Mouse (Mus musculus): ENCODE data around the gene Fsip1. TPM values are rescaled to one million over a fixed set of nuclear protein-coding genes. Genes with fewer than 3 reads are reported as not detected.
"Not testable (repeated sequence)": the region's sequence is repeated elsewhere in the genome, so short reads cannot be mapped to it uniquely, and the experiment has no call there.

Gene Fsip1
- total RNA-seq, 1 experiment from 2014 or later = 3.1 TPM

DNA sequence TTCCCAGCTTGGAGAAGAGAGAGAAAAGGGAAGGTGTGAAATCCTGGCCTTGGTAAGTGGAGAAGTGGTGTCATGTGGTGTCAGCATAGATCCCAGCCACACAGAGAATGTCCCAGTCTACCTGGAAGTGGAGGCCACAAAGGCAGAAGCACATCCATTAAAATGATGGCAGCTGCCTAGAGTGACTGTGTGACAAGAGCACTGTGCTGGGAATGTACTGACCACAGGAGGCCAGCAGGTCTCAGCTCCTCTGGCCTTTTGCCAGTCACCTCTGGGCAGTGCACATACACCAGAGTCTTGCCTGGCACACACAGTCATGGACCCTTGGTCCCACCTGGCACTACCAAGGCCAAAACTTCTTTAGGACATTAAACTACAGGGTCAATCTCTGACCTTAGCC, 54.8 kb downstream of the Fsip1 start:
- no peak for ATAC-seq (ENCODE audit: extremely low read depth, insufficient number of reproducible peaks, low FRiP score, poor library complexity, severe bottlenecking)

DNA sequence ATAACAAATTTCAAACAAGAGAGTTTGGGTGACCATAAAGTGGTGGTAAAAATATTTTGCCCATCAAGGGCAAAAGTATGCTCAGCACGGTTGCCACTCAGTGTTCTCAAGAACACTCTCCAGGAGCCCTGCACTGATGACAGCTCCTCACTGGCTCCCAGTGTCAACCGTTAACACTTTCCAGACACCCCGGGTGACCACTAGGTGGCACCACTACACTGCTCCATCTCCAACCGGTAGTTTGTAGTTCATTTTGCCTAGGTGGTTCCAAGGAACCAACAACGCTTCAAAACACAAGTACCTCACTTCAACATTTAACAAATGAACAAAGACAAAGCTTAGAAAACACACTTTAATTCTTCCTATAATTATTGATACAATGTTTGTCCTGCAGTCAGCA, 56.9 kb downstream of the Fsip1 start:
- ATAC-seq (ENCODE audit: extremely low read depth, insufficient number of reproducible peaks, low FRiP score, poor library complexity, severe bottlenecking) = peak; percentile 87

DNA sequence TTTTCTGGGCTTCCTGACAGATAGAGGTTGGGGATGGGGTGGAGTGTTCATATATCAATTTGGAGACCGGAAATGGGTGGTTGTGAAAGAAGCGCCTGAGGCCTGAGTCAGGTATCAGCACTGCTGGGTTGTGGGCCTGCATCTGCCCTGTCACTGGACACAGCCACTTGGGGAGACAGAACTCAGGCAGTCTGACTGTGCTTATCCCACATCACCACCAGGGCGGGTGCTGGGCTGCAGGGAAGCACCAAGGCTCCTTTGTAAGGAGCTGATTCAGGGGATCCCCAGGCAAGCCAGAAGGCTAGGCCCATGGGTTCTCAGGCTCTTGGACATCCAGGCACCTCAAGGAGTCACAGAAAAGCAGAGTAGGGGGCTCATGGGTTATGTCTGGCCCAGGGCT, 59.8 kb downstream of the Fsip1 start:
- ATAC-seq (ENCODE audit: extremely low read depth, insufficient number of reproducible peaks, low FRiP score, poor library complexity, severe bottlenecking) = no peak

DNA sequence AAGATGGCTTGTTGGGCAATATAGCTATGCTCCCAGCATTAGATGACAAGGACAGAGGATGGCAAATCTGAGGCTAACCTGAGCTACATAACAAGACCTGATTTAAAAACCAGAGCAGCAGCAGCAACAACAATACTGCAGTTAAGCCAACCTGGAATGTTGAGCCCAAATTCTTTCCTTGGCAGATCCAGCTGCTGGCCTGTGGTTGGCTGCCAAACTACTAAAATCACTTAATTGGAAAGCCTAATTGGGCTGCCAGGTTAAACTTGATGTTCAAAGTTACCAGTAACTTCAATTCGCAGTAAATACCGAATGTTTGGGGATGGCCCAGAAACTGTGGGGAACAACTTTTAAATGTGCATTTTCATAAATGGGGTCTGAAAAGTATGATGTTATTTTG, 74.6 kb downstream of the Fsip1 start:
- ATAC-seq (ENCODE audit: extremely low read depth, insufficient number of reproducible peaks, low FRiP score, poor library complexity, severe bottlenecking) = no peak

DNA sequence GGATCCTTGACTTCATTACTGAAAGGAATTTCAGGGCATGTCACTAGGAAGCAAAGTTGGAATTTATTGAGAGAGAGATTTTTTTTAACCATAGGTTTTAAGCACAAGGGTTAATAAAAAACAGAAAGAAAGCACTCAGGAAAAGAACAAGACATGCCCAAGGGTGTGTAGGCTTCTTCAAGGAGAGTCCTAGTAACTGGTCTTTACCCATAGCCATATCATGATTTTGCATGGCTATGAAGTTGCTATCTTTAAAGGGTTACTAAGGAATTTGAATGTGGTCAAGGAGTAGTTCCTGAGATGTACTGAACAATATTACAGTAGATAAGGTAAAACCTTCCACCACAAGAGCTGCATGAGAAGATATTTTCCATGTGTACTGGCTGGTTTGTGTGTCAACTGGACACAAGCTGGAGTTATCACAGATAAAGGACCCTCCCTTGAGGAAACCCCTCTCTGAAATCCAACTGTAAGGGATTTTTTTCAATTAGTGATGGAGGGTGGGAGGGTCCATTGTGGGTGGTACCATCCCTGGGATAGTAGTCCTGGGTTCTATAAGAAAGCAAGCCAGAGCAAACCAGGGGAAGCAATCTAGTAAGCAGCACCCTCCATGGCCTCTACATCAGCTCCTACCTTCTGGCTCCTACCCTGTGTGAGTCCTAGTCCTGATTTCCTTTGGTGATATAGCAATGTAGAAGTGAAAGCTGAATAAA, 76.7 kb downstream of the Fsip1 start:
- no peak for ATAC-seq (ENCODE audit: extremely low read depth, insufficient number of reproducible peaks, low FRiP score, poor library complexity, severe bottlenecking)

DNA sequence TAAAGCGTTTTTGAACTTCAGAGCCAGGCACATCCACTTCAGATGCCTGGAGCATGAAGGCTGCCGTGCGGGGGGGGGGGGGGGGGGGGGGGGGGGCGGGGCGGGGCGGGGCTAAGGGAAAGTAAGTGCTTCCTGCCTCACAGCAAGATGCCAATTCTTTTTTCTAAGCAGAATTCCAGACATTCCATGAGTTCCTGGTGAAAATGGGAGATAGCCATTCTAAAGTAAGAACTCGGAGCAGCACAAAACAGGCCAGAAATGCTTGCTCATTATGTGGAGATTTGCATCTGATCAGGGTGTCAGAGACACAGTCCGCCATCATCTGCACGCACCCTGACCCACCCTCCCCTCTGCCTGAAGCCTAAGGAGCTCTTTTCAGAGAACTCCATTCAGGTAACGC, 77.3 kb downstream of the Fsip1 start:
- no peak for ATAC-seq (ENCODE audit: extremely low read depth, insufficient number of reproducible peaks, low FRiP score, poor library complexity, severe bottlenecking)

DNA sequence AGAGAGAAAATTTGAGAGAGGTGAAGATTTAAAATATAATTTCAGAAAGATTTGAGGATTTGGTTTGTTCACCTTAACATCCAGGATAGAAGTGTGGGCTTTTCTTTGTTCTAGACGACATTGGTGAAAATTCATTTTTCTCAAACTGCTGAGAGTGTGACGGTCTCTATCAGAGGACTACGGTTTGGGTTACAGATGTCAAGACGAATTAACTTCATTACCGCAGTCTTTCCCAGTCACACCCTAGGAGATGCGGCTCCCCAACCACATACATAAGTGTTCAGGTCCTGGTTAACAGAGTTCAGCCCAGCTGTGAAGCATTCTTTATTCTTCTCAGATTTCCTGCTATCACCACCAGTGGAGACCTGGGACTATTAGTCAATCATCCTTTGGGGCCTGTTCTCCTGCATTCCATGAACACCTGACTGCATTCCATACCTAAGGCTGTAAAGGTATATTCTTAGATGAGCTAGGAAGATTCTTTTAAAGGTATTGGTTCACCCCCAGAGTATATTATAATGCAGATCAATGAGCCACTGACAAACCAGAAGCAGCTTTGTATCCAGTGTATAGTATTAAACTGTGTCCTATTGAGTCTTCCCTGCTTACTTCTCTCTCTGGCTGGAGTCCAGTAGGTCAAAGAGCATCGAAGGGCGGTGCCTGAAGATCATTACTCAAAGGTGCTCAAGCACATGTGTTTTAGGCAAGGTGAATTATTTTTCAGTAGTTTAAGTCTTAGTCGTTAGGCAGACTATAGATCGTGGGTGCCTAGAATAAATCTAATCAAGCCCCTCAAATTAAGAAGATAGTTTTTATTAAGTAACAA, 82.0 kb downstream of the Fsip1 start:
- no peak for ATAC-seq (ENCODE audit: extremely low read depth, insufficient number of reproducible peaks, low FRiP score, poor library complexity, severe bottlenecking)

DNA sequence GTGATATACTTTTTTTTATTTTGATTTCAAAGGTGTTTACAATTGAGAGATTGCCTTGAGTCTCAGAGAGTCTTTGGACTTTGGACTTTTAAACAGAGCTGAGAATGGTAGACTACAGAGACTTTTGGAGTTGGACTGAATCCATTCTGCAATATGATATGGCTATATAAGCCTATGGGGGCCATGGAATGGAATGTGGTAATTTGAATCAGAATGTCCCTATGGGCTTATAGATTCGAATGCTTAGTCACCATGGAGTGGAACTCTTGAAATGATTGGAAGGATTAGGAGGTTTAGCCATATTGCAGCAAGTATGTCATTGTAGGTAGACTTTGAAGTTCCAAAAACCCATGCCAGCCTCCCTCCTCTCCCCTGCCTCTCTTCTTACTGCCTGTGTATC, 88.5 kb downstream of the Fsip1 start:
- no peak for ATAC-seq (ENCODE audit: extremely low read depth, insufficient number of reproducible peaks, low FRiP score, poor library complexity, severe bottlenecking)

DNA sequence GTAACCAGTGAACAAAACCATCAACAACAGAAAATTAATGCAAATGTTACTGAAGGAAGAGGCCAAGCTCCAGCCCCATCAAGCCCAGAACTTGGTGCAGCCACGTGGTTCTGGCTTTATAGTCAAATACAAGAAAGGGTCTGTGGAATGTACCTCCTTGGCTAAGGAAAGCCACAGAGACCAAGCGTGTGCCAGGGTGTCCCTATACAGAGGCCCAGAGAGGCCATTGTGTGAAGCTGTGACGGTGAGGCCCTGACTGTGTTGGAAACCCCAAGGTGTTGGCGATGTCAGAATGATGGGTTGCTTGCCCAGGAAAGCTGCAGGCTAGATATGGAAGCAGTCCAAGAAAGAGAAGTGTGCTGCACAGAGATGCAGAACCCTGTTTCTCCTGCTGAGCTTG, 89.0 kb downstream of the Fsip1 start:
- no peak for ATAC-seq (ENCODE audit: extremely low read depth, insufficient number of reproducible peaks, low FRiP score, poor library complexity, severe bottlenecking)

DNA sequence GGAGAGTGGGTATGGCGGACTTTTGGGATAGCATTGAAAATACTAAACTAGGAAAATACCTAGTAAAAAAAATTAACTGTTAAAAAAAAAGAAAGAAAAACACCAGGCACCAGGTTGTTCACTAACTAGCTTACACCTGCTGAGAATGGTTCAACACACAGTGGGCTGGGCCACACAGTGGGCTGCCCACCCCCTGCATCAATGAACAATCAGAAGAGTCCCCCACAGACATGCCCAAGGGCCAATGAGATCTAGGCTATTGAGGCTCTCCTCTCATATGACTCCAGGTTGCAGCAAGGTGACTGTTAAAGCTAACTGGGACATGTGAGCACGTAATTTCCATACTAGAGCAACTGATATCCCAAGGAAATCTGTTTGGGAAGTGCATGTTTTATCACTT, 91.1 kb downstream of the Fsip1 start:
- ATAC-seq (ENCODE audit: extremely low read depth, insufficient number of reproducible peaks, low FRiP score, poor library complexity, severe bottlenecking) = no peak

DNA sequence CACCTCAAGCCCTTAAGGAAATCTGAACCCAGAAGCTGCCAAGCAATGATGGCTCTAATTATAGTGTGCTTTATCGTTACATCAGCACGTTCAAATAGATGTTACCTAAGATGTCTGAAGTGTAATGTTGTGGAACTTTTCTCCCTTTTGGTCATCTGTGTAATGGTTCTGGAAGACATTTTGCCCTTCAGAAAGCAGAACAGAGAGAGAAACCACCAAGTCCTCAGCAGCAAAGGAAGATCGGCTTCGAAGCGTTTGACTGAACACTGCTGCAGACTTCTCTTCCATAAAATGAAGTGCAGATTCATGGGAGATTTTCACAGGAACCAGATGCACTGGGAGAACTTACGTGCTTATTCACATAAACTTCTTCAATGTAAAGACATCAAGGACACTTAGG, 92.6 kb downstream of the Fsip1 start:
- ATAC-seq (ENCODE audit: extremely low read depth, insufficient number of reproducible peaks, low FRiP score, poor library complexity, severe bottlenecking) = no peak

DNA sequence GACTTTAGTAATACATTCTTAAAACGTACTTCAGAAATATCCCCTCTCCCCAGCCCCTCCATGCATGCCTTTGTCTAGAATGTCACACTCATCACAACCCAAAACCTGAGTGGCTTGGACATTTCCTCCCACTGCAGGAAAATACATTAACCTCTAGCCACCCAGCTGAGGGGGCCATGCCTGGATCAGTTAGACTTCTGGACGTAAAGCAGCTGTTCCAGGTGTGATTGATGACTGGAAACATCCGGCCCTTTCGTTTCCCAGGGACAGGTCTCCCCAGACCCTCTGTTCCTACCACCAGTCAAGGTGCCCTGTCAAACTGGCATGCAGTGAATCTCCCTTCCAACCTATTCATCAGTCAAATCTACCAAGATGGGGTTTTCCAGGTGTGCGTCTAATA, 94.3 kb downstream of the Fsip1 start:
- no peak for ATAC-seq (ENCODE audit: extremely low read depth, insufficient number of reproducible peaks, low FRiP score, poor library complexity, severe bottlenecking)

DNA sequence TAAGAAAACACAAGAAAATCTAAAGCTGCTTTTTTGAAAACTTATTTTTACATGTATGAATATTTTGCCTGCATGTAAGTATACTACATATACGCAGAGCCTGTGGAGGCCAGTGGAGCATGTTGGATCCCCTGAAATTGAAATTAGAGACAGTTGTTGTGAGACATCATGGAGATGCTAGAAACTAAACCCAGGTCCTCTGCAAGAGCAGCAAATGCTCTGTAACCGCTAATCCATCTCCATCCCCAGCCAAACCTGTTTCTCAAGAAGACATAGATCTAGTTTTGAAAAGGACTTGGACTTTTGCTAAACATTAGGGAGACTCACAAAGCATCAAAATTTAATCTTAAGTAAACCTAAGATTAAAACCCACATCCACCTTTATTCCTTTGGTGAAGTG, 95.8 kb downstream of the Fsip1 start:
- ATAC-seq (ENCODE audit: extremely low read depth, insufficient number of reproducible peaks, low FRiP score, poor library complexity, severe bottlenecking) = no peak

DNA sequence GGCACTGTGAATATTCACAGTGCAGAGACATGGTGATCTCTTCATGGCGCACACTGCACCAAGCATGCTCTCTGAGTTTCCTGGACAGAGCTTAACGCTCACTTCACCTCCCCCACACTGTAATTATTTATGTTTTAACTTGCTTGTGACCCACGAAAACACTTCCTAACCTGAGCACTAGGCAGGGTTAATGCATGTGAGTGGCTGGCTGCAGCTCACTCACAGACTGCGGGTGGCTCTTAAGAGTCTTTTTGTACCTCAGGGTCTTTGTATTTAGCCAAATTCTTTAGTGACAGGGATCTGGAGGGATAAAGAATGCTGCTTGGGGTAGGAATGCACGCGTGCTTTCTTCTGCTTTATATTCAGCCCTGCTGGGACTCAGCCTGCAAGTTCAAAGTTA, 96.2 kb downstream of the Fsip1 start:
- ATAC-seq (ENCODE audit: extremely low read depth, insufficient number of reproducible peaks, low FRiP score, poor library complexity, severe bottlenecking) = no peak

DNA sequence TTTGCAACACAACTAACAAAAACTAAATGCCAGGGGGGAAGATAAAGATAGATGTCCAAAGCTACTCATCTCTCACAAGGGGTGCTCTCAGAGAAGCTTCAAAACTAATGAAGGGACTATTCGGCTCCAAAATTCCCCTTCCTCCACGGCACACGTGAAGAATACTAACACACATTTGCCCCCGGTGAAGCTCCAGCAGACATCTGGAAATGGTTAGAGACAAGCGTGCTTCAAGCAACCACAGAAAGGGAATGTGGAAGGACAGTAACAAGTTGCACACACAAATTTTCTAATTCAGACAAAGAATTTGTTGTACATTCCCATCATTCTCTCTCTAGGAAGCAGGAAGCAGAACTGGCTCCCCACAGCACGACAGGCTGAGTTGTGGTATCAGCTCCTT, 97.6 kb downstream of the Fsip1 start:
- no peak for ATAC-seq (ENCODE audit: extremely low read depth, insufficient number of reproducible peaks, low FRiP score, poor library complexity, severe bottlenecking)

DNA sequence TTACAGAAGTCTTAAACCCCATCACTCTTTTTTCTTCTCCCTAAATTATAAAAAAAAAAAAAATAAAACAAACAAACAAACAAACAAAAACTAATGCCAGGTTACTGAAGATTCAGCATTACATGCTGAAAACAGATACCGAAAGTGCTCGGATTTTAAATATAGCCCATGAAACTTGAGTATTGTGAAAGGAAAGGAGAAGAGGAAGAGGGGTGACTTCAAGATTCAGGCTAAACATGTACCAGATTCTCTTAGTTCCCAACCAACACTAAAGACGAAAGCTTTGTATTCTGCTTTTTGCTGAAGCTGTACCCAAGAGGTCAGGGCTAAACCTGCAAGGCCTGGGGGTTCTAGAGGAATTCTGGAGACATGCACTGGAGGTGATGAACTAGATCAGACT, 98.7 kb downstream of the Fsip1 start:
- ATAC-seq (ENCODE audit: extremely low read depth, insufficient number of reproducible peaks, low FRiP score, poor library complexity, severe bottlenecking) = no peak

DNA sequence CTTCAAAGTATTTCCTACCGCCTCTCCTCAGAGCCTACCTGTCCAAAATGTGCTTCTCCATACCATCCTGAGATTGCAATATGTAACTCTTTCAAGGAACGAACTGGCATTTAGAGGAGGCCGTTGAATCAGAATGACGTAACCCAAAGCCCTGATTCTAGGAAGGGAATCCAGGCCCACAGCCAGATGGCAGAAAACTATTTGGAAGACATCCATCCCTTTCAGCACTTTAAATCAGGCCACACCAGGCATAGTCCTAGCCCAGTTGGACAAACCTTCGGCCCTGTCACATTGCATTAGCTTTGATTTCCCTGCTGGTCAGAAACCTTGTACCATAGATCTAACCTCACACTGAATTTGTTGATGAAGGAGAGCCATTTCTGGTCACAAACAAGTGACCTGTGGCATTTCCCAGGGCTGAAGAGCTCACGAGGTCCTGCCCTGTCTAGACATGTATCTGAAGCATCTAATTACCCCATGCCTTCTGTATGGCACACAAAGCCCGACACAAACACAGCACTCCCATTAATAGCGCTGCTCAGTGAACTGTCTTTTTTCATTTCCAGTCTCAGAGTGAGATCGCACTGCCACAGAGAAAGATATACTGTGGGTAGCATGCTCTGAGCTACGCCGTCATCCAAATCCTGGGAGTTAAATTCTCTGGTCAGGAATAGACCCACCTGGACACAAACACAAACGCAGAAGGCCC, 106.8 kb downstream of the Fsip1 start:
- ATAC-seq (ENCODE audit: extremely low read depth, insufficient number of reproducible peaks, low FRiP score, poor library complexity, severe bottlenecking) = no peak

DNA sequence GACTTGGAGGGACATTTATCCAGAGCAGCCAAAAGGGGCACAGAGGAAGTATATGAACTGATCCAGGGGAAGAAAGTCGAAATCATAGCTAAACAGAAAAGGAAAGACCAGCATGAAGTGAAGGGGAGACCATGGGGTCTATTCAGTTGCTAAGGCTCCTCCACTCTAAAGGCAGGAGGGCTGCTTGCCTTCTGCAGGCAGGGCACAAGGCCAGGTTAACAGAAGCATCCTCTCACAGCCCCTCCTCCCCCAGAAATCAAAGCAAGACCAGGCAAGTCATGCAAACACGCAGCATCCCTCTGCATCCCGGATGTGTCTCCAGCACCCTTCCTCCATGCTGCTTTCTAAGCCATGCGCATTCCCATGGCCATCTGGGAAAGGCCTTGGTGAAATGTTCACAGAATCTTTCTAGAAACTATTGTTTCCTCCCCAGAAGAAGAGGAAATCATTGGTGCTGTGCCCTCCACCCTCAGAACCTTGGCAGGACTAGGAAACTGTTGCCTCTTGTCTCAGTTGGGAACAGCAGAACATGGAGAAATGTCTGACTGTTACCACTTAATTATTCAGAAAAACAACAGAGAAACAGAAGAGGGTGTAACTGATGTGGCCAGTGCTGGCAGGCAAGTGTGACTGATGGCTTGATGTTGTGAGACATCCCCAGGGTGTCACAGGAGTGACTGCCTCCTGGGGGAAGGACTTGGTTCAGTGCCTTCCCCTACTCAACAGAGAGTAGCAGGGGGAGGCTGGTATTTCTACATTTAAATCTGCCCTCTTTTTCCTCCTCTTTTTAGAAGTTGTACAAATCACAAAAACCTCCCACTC, 108.2 kb downstream of the Fsip1 start:
- ATAC-seq (ENCODE audit: extremely low read depth, insufficient number of reproducible peaks, low FRiP score, poor library complexity, severe bottlenecking) = no peak

DNA sequence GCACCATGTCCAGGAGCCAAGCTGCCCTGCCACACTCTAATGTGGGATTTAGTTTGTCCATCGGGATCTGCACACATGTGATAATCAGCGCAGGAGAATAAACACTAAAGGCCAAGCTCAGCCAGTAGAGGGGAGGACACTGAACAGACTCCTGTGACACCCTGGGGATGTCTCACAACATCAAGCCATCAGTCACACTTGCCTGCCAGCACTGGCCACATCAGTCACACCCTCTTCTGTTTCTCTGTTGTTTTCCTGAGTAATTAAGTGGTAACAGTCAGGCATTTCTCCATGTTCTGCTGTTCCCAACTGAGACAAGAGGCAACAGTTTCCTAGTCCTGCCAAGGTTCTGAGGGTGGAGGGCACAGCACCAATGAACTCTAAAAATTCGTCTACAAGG, 109.0 kb downstream of the Fsip1 start:
- not testable (repeated sequence) for ATAC-seq (ENCODE audit: extremely low read depth, insufficient number of reproducible peaks, low FRiP score, poor library complexity, severe bottlenecking)

Measured in neutrophil, adult 5-6 weeks (primary cell).